Mouse (Mus musculus) embryo, embryonic 10 days (tissue): Measurements from ENCODE around the gene Sema7a.

ENCODE experiments used
- DNase-seq: peaks from one replicate; pipeline ENCODE4 v3.0.0-alpha.2; 2015; ENCODE audit warnings: low spot score

Sema7a gene

GRCm38 (mm10) chr9:57939431-57940348 is at the start of gene Sema7a:
Gene Sema7a, plus strand, starts transcription at chr9:57940112.
- DNase-seq = peak; percentile 80

GRCm38 (mm10) chr9:57900478-57900877 is 39.4 kb upstream of the Sema7a start:
- peak; percentile 64 for DNase-seq

- peak; percentile 23 for DNase-seq
These were observed 38.7 kb upstream of the Sema7a start for GRCm38 (mm10) chr9:57901197-57901596.

- no peak for DNase-seq
These were observed 38.3 kb upstream of the Sema7a start for GRCm38 (mm10) chr9:57901601-57902000.

- DNase-seq = no peak
These were observed 37.8 kb upstream of the Sema7a start for GRCm38 (mm10) chr9:57902132-57902531.

- no peak for DNase-seq
These were observed 36.2 kb upstream of the Sema7a start for GRCm38 (mm10) chr9:57903589-57904249.

GRCm38 (mm10) chr9:57904250-57904644 is 35.7 kb upstream of the Sema7a start:
- no peak for DNase-seq

GRCm38 (mm10) chr9:57907206-57907605 is 32.7 kb upstream of the Sema7a start:
- DNase-seq = no peak

- DNase-seq = peak; percentile 94
These were observed 29.4 kb upstream of the Sema7a start, which contains the start of gene Ubl7 for GRCm38 (mm10) chr9:57910254-57911160. Gene Ubl7, plus strand, starts transcription at chr9:57910979.

GRCm38 (mm10) chr9:57912571-57912970 is 27.3 kb upstream of the Sema7a start:
- DNase-seq = no peak

GRCm38 (mm10) chr9:57921491-57922060 is 18.3 kb upstream of the Sema7a start:
- no peak for DNase-seq

- no peak for DNase-seq
These were observed 17.5 kb upstream of the Sema7a start for GRCm38 (mm10) chr9:57922381-57922780.

GRCm38 (mm10) chr9:57923046-57923445 is 16.9 kb upstream of the Sema7a start:
- DNase-seq = no peak

GRCm38 (mm10) chr9:57931166-57931767 is 8.6 kb upstream of the Sema7a start:
- DNase-seq = no peak

GRCm38 (mm10) chr9:57932253-57932652 is 7.7 kb upstream of the Sema7a start:
- DNase-seq = no peak

- no peak for DNase-seq
These were observed 6.9 kb upstream of the Sema7a start for GRCm38 (mm10) chr9:57932831-57933602.

GRCm38 (mm10) chr9:57935683-57936437 is 4.1 kb upstream of the Sema7a start:
- peak; percentile 92 for DNase-seq

GRCm38 (mm10) chr9:57937171-57937570 is 2.7 kb upstream of the Sema7a start:
- DNase-seq = no peak

GRCm38 (mm10) chr9:57937651-57938050 is 2.3 kb upstream of the Sema7a start:
- no peak for DNase-seq
